Mouse (Mus musculus): ENCODE measurements around the gene Cdr2.

GRCm38 (mm10) chr7:120960601-120961000 lies 21.5 kb downstream of the Cdr2 start:
- TF ChIP-seq EP300 (IDR thresholded peaks at IDR 0.05; ENCODE audit: low read depth) (no peak), CTCF (IDR thresholded peaks at IDR 0.05; ENCODE audit: low read depth) (peak; percentile 40)

Measured in liver, postnatal 0 days (tissue).